Mouse (Mus musculus) liver, embryonic 14.5 days (tissue): ENCODE measurements around the gene Sorcs3.

Experiments
- CTCF ChIP-seq: IDR thresholded peaks from 2 replicates; pipeline ENCODE4 v1.5.1; 2016; ENCODE audit warnings: antibody characterized with exemption, low read depth, control low read depth
- EP300 ChIP-seq: IDR thresholded peaks from 2 replicates; pipeline ENCODE4 v1.6.1; 2016; ENCODE audit warnings: antibody characterized with exemption, low read depth

DNA sequence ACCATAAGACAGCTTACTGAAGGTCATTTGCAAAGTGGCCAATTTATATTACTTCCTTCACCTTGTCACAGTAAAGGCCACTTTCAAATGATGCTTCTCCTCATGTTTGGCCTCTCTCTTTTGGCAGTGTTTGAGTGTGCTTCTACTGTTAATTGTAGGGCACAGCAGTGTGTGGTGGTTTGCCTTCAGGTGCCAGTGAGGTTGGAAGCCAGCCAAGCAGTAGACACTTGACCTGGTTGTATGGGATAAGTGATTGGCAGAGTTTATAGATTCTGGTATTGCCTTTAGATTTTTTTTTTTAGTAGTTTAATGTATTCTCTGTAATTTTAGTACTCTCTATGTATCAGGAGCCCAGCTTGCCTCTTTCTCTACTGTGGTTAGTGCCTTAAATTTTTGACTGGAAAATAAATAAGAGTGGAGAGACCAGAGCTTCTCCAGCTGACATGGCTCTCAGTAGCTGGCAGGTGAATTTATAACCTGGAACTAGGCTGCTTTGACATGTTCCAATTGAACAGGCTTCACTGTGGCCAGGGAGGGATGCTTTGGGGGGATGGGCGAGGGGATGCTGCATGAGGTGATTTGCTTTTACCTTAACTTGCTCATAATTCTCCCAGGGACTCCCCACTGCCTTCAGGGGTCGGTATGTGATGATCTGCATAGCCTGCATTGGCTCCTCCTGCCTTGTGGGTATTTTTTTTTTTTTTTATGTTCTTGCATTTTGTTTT, 298.2 kb downstream of the Sorcs3 start:
- TF ChIP-seq CTCF, result no peak
- TF ChIP-seq EP300, result no peak
